Mouse (Mus musculus) c-Kit-positive CD71-negative TER-119-negative erythroid progenitor cells, embryonic 14.5 days (primary cell): Measurements from ENCODE around the gene Secisbp2.
"Not testable (repeated sequence)": the region's sequence is repeated elsewhere in the genome, so short reads cannot be mapped to it uniquely, and the experiment has no call there.

Experiments
- DNase-seq: peaks from one replicate; pipeline ENCODE4 v3.0.0-alpha.2; 2013; ENCODE audit warnings: low read depth

The Secisbp2 gene

GRCm38 (mm10) chr13:51651408-51652064 lies at the start of gene Secisbp2:
Secisbp2 (plus strand) TSS chr13:51651697.
- DNase-seq, result peak; percentile 89

DNA sequence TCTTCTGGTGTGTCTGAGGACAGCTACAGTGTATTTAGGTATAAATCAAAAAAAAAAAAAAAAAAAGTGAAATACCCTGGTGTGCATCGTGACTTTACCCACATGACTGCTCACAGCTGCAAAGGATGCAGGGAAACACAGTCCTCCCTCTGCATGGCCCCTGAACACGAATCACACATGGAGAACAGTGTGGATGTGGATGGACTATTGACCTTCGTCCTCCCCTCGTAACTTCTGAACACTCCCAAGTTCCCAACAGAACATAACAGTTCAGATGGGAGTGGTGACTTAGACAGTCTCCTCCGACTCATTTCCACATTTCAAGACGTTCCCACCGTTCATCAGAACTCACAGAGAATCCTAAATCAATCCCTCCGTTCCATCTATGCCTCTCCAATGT lies 48.7 kb upstream of the Secisbp2 start:
- no peak for DNase-seq

DNA sequence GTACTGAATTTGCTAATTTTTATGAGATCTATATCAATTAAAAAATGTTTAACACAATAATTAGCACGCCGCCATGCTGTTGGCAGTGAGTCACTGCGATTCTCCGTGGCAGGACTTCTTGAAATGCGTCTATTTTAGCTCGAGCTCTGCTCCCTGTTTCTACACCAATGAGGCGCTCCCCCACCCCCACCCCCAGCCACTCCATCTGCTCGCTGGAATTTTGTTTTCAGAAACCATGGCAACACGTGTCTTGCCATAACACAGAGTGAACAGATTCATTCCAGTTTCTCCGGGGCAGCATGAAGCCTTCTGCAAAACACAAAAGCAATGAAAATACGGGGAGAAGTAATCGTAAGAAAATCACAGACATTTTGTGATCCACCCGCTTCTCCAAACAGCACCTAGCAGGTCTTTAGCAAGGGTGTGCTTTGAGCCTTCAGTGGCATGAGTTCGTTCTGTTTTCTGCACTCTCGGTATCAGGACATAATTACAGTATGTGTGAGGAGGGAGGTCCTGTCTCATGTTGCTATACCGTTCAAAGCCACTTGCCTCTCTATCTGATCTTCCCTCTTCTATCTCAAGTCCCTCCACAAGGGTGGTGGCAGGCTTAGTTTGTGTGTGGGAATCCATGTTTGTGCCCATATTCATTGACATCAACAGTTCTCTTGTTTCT lies 48.1 kb upstream of the Secisbp2 start:
- DNase-seq, result no peak

GRCm38 (mm10) chr13:51603894-51604244 lies 47.6 kb upstream of the Secisbp2 start:
- DNase-seq, result no peak

- no peak for DNase-seq
Measured at GRCm38 (mm10) chr13:51609231-51609630, 42.3 kb upstream of the Secisbp2 start.

- no peak for DNase-seq
Measured at GRCm38 (mm10) chr13:51611060-51611459, 40.4 kb upstream of the Secisbp2 start.

- DNase-seq, result no peak
Measured at GRCm38 (mm10) chr13:51611500-51611899, 40.0 kb upstream of the Secisbp2 start.

GRCm38 (mm10) chr13:51615815-51616214 lies 35.7 kb upstream of the Secisbp2 start:
- DNase-seq, result no peak

DNA sequence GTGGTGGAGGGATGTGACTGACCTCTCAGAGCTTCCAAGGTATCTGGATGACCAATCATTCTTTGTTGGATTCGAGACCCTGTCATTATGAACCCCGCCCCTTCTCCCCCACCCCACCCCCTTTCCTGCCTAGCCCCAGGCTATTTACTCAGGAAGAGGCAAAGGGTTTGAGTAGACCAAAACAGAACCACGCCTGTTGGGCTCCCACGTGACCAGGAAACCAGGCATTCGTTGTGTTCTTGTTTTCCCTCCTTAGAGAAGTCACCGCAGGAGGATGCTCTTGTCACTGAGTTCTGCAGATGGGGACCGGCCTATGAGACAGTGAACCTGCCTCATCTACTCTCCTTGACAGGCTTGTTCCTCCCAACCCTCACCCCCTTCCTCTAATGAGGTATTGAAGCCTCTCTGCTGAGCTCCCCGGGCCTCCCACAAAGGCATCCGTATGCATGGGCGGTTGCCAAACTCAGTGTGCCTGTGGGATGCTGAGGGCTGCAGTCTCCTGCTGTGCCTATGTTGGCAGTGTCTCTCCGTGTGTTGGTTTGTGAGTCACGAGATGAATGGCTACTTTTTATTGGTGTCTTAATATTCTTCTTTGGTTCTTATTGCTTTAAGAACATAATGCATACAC lies 35.0 kb upstream of the Secisbp2 start:
- DNase-seq, result no peak

DNA sequence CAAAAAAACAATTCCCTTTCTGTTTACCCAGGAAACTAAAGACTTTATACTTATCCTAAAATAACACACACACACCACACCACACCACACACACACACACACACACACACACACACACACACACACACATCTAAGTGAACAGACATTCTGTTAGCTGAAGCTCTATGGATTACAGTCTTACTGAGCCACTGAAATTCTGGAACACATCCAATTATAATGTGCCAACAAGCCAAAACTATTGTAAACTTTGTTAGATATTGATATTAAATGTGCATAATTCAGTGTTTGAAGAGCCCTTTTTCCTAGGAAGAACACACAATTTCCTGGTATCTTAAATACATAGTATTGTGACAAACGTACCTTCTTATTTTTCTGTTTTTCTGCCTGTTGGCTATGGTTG lies 34.2 kb upstream of the Secisbp2 start:
- DNase-seq, result no peak

- DNase-seq, result peak; percentile 48
Measured at GRCm38 (mm10) chr13:51617861-51618260, 33.6 kb upstream of the Secisbp2 start.

DNA sequence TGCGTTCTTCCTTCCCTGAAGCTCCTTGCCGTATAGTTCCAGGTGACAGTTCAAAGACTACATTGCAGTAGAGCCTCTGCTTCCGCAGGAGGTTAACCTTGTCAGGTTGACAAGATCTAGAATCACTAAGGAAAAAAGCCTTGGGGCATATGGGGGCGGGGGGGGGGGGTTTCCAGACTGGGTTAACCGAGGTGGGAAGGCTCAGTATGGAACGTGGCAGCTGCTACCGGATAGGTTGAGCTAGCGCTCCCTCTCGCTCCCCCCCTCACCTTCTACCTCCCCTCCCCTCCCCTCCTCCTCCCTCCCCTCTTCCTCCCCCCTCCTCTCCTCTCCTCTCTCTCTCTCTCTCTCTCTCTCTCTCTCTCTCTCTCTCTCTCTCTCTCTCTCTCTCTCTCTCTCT lies 32.9 kb upstream of the Secisbp2 start:
- no peak for DNase-seq

GRCm38 (mm10) chr13:51622626-51623025 lies 28.9 kb upstream of the Secisbp2 start:
- no peak for DNase-seq

GRCm38 (mm10) chr13:51623678-51624077 lies 27.8 kb upstream of the Secisbp2 start:
- DNase-seq, result no peak

- DNase-seq, result no peak
Measured at GRCm38 (mm10) chr13:51628273-51628848, 23.1 kb upstream of the Secisbp2 start.

DNA sequence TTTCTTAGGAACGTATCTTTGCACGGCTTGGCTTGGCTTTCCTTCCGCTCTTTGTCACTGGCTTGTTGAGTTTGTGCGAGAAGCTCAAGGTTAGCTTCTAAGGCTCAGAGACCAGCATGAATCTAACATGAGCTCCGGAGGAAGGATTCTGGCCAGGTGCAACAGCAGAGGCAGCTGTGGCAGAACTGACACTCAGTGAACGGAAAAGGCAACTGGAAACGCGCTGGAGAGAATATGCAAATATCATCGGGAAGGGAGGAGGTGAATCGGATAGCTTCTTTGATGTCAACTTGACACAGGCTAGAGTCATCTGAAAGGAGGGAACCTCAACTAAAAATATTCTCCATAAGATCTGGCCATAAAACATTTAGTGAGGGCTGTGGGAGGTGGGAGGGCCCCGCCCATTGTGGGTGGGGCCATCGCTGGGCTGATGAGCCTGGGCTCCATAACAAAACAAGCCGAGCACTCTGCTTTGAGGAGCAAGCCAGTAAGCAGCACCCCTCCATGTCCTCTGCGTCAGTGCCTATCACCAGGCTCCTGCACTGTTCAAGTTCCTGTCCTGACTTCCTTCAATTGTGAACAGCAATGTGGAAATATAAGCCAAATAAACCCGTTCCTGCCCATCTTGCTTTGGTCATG lies 20.0 kb upstream of the Secisbp2 start:
- no peak for DNase-seq

- DNase-seq, result no peak
Measured at GRCm38 (mm10) chr13:51632560-51633218, 18.8 kb upstream of the Secisbp2 start.

DNA sequence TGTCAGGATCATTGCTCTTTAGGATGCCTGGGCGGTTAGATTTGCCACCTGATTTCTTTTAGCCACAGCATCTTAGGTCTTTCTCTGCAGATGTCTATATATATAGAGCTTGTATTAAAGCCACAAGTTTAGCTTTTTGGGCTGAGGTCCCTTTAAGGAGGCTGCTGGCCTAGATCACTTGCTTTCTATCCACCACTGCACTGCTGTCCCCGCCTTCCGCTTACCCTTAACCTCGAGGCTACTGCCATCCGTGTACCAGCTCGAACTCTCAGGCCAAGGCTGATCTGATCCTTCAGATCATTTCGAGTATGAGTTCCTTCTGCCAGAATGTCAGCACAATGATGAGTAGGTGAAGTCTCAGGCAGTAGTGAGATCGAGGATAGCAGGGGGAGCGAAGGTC lies 16.1 kb upstream of the Secisbp2 start:
- DNase-seq, result not testable (repeated sequence)

DNA sequence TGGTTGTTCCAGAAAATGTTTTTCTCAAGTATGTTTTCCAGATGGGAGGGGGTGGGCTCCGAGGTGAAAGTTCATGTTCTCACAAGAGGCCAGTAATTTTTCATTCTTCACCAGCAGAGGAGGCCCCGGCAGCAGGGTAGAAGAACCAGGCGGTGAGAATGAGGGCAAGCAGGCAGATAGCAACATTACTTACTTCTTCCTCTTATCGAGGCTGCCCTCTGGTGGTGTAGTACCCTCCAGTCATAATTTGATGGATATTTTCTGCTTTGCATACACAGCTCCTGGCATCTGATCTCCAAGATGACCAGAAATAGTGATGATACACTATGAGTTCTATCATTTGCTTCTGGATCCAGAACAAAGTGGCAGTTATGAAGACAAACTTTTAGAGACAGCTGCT lies 12.5 kb upstream of the Secisbp2 start:
- no peak for DNase-seq

- no peak for DNase-seq
Measured at GRCm38 (mm10) chr13:51641424-51641823, 10.1 kb upstream of the Secisbp2 start.

DNA sequence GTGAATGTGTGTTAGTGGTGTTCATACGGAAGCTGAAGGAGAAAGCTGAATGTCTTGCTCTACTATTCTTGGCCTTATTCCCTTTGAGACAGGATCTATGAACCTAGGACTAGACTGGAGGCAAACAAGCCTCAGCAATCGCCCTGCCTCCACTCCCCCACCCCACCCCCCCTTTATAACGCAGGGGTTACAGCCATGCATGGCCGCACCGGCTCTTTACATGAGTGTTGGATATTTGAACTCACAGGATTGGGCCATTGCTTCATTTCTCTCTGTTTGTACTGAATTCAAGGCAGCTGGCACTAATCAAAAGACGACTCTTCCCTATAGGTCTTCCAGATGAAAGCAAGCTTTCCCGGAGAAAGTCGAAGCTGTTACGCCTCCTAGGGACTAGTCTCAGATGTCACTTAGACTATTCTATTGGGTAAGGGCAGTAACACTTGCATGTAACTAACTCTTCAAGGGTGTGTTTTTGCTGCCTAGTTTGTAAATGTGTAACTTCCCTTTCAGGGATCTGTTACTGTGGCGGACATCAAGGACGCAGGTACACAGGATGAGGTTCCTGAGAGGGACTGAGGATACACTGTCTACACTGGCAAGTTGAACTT lies 9.2 kb upstream of the Secisbp2 start:
- DNase-seq, result no peak
